Mouse (Mus musculus) left cerebral cortex, adult 18-20 months (tissue): ENCODE results near the gene Elovl4. TPM values are rescaled to one million over a fixed set of nuclear protein-coding genes. Genes with fewer than 3 reads are reported as not detected.

Experiments
- DNase-seq, 2 experiments: peaks; one replicate each; pipeline ENCODE4 v3.0.0; 2021 to 2022; ENCODE audit warnings: low spot score in 2 of 2, mixed read lengths in 1 of 2
- total RNA-seq, 2 experiments: library from RNA; stranded (reverse); gene quantifications; 2 replicates each; pipeline ENCODE4 v1.2.3; 2021

Gene Elovl4
- total RNA-seq, 2 experiments from 2014 or later = 63.7 to 68.1 TPM

DNA sequence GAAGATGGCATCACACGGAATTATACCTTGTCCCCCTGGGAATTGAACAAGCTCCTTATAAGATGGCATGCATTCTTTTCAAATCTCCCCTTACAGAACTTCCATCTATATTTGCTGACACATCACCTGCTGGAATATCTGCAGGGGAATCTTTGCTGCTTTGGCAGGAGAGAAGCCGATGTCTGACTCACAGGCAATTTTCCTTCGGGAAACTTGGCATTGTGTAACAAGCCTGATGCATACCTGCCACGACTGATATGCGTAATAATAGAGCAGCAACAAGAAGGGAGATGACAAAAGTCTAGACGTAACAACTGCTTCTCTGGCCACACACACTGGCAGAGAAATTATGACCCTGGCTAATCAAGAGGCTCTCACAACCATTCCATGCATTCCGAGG is 75.2 kb downstream of the Elovl4 start:
- no peak for DNase-seq

Other genes with a start within 250 kb of the Elovl4 start
- under 1 TPM; 0.21 to 0.30 TPM for gene Ttk, start 28.4 kb upstream of the Elovl4 start, total RNA-seq
- 10 to 100 TPM; 38.8 to 41.7 TPM for gene Bckdhb, start 118.9 kb upstream of the Elovl4 start, total RNA-seq